Mouse (Mus musculus): ENCODE measurements at regions not wholly inside any gene's neighbourhood (a gene's known extent, or its start where the extent isn't known, plus 50 kb on each side); places are given as distances from the start of the nearest gene placed in this dataset.

DNA sequence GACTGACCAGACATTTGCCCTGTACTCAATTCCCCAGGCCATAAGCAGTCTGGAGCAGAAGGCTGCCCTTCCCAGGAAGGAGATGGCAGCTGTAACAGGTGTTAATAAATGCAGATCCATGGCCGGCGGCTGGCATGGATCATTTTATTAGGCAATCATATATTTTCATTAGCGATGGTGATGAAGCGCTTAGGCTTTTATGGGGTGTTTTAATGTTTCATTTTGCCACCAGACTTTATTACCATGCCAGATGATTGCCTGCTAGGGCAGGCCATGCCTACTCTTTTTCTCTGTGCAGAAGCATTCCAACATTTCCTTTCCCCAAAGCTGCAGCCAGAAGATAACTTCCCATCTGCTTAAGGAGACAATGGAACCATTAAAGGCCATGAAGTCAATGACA lies 596.2 kb downstream of the Gm9195 start:
- no peak for DNase-seq (ENCODE audit: low read depth, low spot score)

GRCm38 (mm10) chr14:71894811-71895210 lies 596.8 kb downstream of the Gm9195 start:
- DNase-seq (ENCODE audit: low read depth, low spot score), result no peak

- no peak for DNase-seq (ENCODE audit: low read depth, low spot score)
Observed at GRCm38 (mm10) chr14:71893361-71893760, 598.3 kb downstream of the Gm9195 start.

DNA sequence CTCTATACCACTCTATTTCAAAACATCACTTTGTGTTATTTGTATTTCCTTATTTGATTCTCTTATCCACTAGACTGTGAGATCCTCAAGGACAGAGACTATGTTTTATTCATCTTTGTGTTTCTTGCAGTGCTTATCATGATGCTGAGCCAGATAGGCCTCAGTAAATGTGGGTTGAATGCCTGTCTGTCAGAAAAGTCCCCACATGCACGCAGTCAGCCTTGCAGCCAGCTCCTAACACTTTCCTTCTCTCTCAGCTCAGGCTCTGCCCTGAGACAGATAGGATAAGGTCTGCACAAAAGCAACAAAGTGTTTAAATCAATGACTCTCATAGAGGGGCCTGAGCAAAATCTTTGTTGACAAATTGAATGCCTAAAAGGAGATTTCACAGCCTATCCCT lies 600.0 kb downstream of the Gm9195 start:
- no peak for DNase-seq (ENCODE audit: low read depth, low spot score)

- no peak for DNase-seq (ENCODE audit: low read depth, low spot score)
Observed at GRCm38 (mm10) chr14:71882871-71883270, 608.8 kb downstream of the Gm9195 start.

- DNase-seq (ENCODE audit: low read depth, low spot score), result no peak
Observed at GRCm38 (mm10) chr14:71845546-71845945, 646.1 kb downstream of the Gm9195 start.

DNA sequence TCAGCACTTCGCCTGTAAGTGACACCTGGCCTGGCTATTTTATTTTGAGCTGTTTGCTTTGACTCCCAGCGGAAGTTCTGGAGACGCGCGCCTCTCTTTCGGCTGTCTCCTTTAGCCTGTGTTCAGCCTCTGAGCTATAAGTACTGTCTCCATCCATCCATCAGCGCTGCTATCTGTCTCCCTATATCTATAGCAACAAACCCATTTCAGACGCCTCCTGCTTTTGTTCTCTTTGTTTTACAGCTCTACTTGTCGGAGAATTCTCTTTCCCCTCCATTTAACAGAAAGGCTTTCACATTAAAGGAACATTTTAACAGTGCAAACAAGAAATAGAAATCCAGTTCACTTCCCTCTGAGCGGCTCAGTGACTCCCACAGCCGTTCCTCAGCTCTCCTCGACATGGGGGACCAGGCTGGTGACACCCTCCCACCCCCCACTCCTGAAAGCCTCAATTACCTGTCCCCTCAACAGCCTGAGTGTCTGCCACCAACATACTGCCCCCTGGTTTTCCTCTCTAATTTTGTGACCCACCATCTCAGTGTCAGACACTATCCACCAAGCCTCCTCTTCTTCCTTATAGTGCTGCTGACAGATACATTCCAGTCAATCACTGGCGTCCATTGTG lies 682.7 kb downstream of the Gm9195 start:
- DNase-seq (ENCODE audit: low read depth, low spot score), result no peak

GRCm38 (mm10) chr14:71805624-71806023 lies 686.0 kb downstream of the Gm9195 start:
- DNase-seq (ENCODE audit: low read depth, low spot score), result no peak

DNA sequence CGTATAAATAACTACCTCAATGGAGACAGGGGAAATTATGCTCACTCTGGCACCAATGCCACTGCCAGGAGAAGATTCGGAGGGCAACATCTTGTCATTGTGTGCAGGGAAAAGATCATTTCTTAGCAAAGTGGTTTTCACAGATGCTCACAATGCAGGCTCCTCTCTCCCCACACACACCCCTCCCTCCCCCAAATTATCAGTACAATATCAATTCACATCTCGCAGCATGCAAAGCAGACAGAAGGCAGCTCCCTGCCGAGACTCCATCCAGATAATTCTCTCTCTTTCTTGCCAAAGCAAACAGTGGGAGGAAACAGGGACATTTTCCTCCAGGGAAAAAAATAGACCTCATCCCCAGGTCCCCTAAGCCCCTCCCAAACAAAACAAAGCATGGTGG lies 691.8 kb downstream of the Gm9195 start:
- DNase-seq (ENCODE audit: low read depth, low spot score), result no peak

GRCm38 (mm10) chr14:71795713-71796112 lies 695.9 kb downstream of the Gm9195 start:
- no peak for DNase-seq (ENCODE audit: low read depth, low spot score)

DNA sequence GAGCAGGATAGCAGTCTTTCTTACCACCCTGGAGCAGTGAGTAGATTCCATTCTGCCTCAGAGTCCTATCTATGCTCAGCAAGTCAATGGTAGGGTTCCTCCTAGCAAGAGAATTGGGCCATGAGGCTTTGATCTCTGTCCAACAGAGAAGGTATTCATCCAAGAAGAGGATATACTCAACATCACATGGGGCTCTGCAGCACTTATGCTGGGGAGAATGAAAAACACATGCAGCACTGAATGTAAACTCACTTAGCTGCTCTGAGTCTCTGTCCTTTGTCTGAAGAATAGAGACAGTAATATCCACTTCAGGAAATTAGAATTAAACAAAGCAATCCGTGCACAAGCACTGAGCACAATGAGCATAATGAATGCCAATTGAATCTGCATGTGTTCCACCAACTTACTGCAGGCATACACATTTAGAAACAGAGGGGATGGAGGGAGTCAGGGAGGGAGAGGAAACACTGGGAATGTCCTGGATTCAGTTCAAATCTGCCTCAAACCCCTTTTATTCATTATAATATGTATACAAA lies 714.6 kb downstream of the Gm9195 start:
- DNase-seq (ENCODE audit: low read depth, low spot score), result no peak

DNA sequence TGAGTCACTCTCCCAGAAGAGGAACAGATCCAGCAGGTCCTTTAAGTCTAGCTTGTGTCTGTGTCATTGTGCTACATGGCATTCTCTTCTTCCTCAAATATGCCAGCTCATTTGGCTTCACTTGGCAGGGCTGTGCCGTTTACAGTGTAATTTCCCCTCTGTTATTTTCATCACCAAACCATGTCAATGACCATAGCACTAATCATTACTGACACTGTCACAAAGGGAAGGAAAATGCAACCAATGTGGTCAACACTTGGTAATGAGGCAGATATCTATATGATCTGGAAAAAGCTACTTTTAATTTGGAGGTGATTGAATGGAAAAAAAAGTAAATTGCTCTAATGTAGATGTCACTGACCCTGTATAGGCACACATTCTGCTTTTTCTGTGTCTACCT lies 724.8 kb downstream of the Gm9195 start:
- DNase-seq (ENCODE audit: low read depth, low spot score), result no peak

GRCm38 (mm10) chr14:71728542-71728941 lies 763.1 kb downstream of the Gm9195 start:
- DNase-seq (ENCODE audit: low read depth, low spot score), result no peak

GRCm38 (mm10) chr14:71723526-71723925 lies 768.1 kb downstream of the Gm9195 start:
- no peak for DNase-seq (ENCODE audit: low read depth, low spot score)

DNA sequence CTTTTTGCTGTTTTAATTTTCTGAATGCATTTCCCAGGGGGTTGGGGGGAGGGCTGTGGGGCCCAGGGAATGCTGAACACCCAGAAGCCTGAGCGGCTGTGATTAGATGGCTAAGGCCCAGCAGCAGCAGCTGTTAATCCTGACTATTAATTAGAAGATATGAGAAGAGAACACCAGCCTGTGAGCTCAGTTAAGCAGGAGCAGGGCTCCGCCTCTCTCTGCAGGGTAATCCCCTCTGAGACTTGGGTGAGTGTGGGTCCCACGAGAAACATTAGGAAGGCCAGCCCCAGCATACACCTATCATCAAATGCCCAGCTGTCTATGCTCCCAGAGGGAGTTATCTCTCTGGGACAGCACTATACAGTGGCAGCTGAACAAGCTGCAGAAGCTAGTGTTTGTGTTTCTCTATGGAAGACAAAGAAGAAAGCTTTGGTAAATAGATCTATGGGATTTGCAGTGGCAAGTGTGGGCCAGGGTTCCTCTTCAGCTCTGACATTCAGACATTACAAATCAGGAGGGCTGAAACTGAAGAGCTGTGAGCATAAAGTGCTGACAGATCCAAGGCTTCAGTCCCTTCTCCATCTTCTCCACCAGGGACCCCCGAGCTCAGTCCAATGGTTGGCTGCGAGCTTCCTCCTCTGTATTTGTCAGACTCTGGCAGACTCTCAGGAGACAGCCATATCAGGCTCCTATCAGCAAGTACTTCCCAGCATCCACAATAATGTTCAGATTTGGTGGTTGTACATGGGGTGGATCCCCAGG lies 781.9 kb downstream of the Gm9195 start:
- no peak for DNase-seq (ENCODE audit: low read depth, low spot score)

DNA sequence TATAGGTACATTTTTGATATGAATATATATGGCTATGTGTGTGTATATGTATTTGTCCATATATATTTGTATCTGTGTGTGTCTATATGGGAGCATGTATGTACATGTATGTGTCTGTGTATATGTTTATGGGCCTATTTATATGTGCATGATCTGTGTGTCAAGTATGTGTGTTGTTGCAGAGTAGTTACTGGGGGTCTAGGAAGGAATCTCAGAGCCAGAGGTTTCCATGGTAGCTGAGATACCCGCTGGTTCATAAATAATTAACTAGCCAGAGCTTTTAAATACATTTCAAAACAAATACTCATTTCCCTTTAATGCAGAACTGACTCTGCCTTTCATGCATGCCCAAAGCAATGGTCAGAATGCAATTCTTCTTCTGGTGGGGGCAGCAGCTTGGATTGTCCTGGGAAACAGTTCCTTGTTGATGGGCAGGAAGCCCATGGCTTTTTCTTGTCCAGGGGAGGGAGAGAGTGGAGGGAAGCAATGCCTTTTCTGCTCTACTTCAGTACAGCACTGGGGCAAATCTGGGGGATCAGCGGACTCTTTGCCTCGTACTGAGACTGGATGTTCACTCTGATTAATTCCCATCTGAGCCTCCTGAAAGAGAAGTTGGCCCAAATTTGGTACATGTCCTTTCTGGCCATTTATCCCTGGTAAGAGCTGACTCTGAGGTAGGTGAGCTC lies 798.7 kb downstream of the Gm9195 start:
- DNase-seq (ENCODE audit: low read depth, low spot score), result no peak

GRCm38 (mm10) chr14:71674564-71674963 lies 817.1 kb downstream of the Gm9195 start:
- DNase-seq (ENCODE audit: low read depth, low spot score), result no peak

- no peak for DNase-seq (ENCODE audit: low read depth, low spot score)
Observed at GRCm38 (mm10) chr14:71673837-71674236, 817.8 kb downstream of the Gm9195 start.

GRCm38 (mm10) chr14:71672481-71672880 lies 819.2 kb downstream of the Gm9195 start:
- DNase-seq (ENCODE audit: low read depth, low spot score), result no peak

- no peak for DNase-seq (ENCODE audit: low read depth, low spot score)
Observed at GRCm38 (mm10) chr14:71671994-71672393, 819.6 kb downstream of the Gm9195 start.

GRCm38 (mm10) chr14:71670435-71670834 lies 821.2 kb downstream of the Gm9195 start:
- DNase-seq (ENCODE audit: low read depth, low spot score), result no peak

GRCm38 (mm10) chr14:71666656-71667055 lies 825.0 kb downstream of the Gm9195 start:
- DNase-seq (ENCODE audit: low read depth, low spot score), result no peak

DNA sequence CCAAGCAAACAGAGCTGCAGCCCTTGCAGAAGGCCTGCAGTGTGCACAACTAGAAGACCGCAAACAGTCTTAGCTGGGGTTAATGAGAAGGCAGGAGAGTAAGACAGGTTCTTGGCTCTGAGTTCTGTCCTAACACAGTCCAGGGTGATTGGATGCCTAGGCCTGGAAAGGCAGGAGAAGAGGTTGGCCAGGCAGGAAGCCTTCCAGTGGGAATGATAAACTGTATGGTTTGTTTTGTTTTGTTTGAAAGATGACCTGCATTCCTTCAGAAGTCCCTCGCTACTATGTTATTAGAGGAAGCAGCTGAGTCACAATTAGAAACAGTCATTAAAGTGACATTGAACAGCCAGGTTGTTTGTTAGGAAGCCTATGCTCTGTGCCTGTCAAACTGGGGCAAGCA lies 831.5 kb downstream of the Gm9195 start:
- no peak for DNase-seq (ENCODE audit: low read depth, low spot score)
